Mouse (Mus musculus): ENCODE measurements around the gene Dclk2.

DNA sequence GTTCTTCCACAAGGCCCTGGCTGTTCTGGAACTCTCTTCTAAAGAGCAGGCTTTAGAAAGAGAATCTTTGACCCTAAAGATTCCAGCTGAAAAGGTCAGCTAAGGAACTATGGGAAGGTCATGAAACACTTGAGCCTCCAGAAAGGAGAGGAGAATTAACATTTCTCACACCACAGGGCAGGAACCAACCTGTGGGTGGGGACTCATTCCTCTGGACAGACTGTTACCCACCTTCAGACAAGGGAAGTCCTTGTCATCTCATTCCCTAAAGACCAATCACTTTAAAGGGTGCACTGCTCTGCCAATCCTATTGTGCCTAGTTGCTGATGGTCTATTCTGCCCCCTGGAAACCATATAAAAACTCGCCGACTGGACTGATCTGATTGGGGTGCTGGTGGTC, 73.1 kb downstream of the Dclk2 start:
- no peak for TF ChIP-seq TAL1 (IDR thresholded peaks at IDR 0.05; ENCODE audit: low read length)
- TF ChIP-seq GATA1 (IDR thresholded peaks at IDR 0.05; ENCODE audit: low read length), result no peak
